Mouse (Mus musculus): ENCODE measurements around the gene Pitpnm1. TPM values are rescaled to one million over a fixed set of nuclear protein-coding genes. Genes with fewer than 3 reads are reported as not detected.
A peak's percentile ranks its signal among the peaks of the same experiment; 100 is the strongest.

Pitpnm1 gene
- polyA plus RNA-seq, 1 experiment: 568 TPM

- 0 out of 2 replicates have a peak, but pooled peaks cover 3% of the 10 kb centered on the region for H3K4me1 ChIP-seq (ENCODE audit: control insufficient read depth, insufficient read depth, low read length)
- 28% methylated on average over 4 of the region's 4 CpGs for WGBS
- H3K27me3 ChIP-seq (ENCODE audit: control insufficient read depth, insufficient read depth, low read length): no peaks in the 10 kb centered on the region
- no peak for DNase-seq
- H3K27ac ChIP-seq (ENCODE audit: insufficient read depth, low read length): peak overlapping the region; percentile 59
- TF ChIP-seq CTCF (IDR thresholded peaks at IDR 0.05; ENCODE audit: borderline replicate concordance, insufficient read depth, low read depth, low read length): no peak
- no peak for TF ChIP-seq POLR2A (IDR thresholded peaks at IDR 0.05; ENCODE audit: borderline replicate concordance, insufficient read depth, low read length)
- H3K4me3 ChIP-seq (replicated peaks; ENCODE audit: insufficient read depth, low read depth, low read length): peak overlapping the region; percentile 75
Observed at GRCm38 (mm10) chr19:4163543-4163887, 63.7 kb downstream of the Pitpnm1 start.

Other genes starting within 250 kb of the Pitpnm1 start
- 118 and 132 TPM in 2 replicates for gene Chka, start 248.2 kb upstream of the Pitpnm1 start, polyA plus RNA-seq (2012; rRNA removed)
- 29.9 and 32.3 TPM in 2 replicates for gene Tcirg1, start 192.9 kb upstream of the Pitpnm1 start, polyA plus RNA-seq (2012; rRNA removed)
- gene Ndufs8, start 187.2 kb upstream of the Pitpnm1 start, polyA plus RNA-seq (2012; rRNA removed): 363 and 369 TPM in 2 replicates
- gene Aldh3b1, start 170.2 kb upstream of the Pitpnm1 start, polyA plus RNA-seq (2012; rRNA removed): 7.0 and 8.0 TPM in 2 replicates
- gene Unc93b1, start 164.8 kb upstream of the Pitpnm1 start, polyA plus RNA-seq (2012; rRNA removed): 14.3 and 14.5 TPM in 2 replicates
- 0.11 and 0.21 TPM in 2 replicates for gene Aldh3b3, start 141.4 kb upstream of the Pitpnm1 start, polyA plus RNA-seq (2012; rRNA removed)
- 0.32 and 0.36 TPM in 2 replicates for gene Aldh3b2, start 127.7 kb upstream of the Pitpnm1 start, polyA plus RNA-seq (2012; rRNA removed)
- 9.7 and 10.8 TPM in 2 replicates for gene Acy3, start 113.4 kb upstream of the Pitpnm1 start, polyA plus RNA-seq (2012; rRNA removed)
- 0.08 and 0.33 TPM in 2 replicates for gene Tbx10, start 107.2 kb upstream of the Pitpnm1 start, polyA plus RNA-seq (2012; rRNA removed)
- 8.4 and 9.4 TPM in 2 replicates for gene Nudt8, start 99.4 kb upstream of the Pitpnm1 start, polyA plus RNA-seq (2012; rRNA removed)
- 4.8 and 5.5 TPM in 2 replicates for gene Gm49405, start 99.4 kb upstream of the Pitpnm1 start, polyA plus RNA-seq (2012; rRNA removed)
- gene Doc2g, start 96.7 kb upstream of the Pitpnm1 start, polyA plus RNA-seq (2012; rRNA removed): 15.8 and 19.9 TPM in 2 replicates
- 331 and 332 TPM in 2 replicates for gene Ndufv1, start 87.2 kb upstream of the Pitpnm1 start, polyA plus RNA-seq (2012; rRNA removed)
- gene Gstp1, start 62.0 kb upstream of the Pitpnm1 start, polyA plus RNA-seq (2012; rRNA removed): 517 and 561 TPM in 2 replicates
- gene Gstp2, start 54.0 kb upstream of the Pitpnm1 start, polyA plus RNA-seq (2012; rRNA removed): 8.0 and 10.0 TPM in 2 replicates
- not detected in 2 replicates for gene Gstp3, start 40.4 kb upstream of the Pitpnm1 start, polyA plus RNA-seq (2012; rRNA removed)
- gene Cabp2, start 18.4 kb upstream of the Pitpnm1 start, polyA plus RNA-seq (2012; rRNA removed): 5.5 and 8.0 TPM in 2 replicates
- 88.7 and 97.0 TPM in 2 replicates for gene Cdk2ap2, start 2.8 kb upstream of the Pitpnm1 start, polyA plus RNA-seq (2012; rRNA removed)
- 207 and 209 TPM in 2 replicates for gene Aip, start 25.9 kb downstream of the Pitpnm1 start, polyA plus RNA-seq (2012; rRNA removed)
- 0.11 and 0.13 TPM in 2 replicates for gene Gpr152, start 39.8 kb downstream of the Pitpnm1 start, polyA plus RNA-seq (2012; rRNA removed)
- 0.06 and 0.16 TPM in 2 replicates for gene Cabp4, start 44.0 kb downstream of the Pitpnm1 start, polyA plus RNA-seq (2012; rRNA removed)
- gene Coro1b, start 48.6 kb downstream of the Pitpnm1 start, polyA plus RNA-seq (2012; rRNA removed): 240 and 294 TPM in 2 replicates
- gene Ptprcap, start 53.6 kb downstream of the Pitpnm1 start, polyA plus RNA-seq (2012; rRNA removed): 0.98 and 1.2 TPM in 2 replicates
- 93.6 and 95.0 TPM in 2 replicates for gene Rps6kb2, start 63.4 kb downstream of the Pitpnm1 start, polyA plus RNA-seq (2012; rRNA removed)
- gene Carns1, start 75.5 kb downstream of the Pitpnm1 start, polyA plus RNA-seq (2012; rRNA removed): 25.8 and 31.2 TPM in 2 replicates
- gene Tbc1d10c, start 91.3 kb downstream of the Pitpnm1 start, polyA plus RNA-seq (2012; rRNA removed): 1.1 and 1.4 TPM in 2 replicates
- gene Ppp1ca, start 92.1 kb downstream of the Pitpnm1 start, polyA plus RNA-seq (2012; rRNA removed): 316 and 348 TPM in 2 replicates
- gene Rad9a, start 101.7 kb downstream of the Pitpnm1 start, polyA plus RNA-seq (2012; rRNA removed): 31.9 and 37.6 TPM in 2 replicates
- 4.3 and 5.0 TPM in 2 replicates for gene Clcf1, start 114.2 kb downstream of the Pitpnm1 start, polyA plus RNA-seq (2012; rRNA removed)
- 0.77 TPM in 1 of 2 replicates, not detected in the other for gene AC109138.7, start 114.4 kb downstream of the Pitpnm1 start, polyA plus RNA-seq (2012; rRNA removed)
- gene Pold4, start 131.9 kb downstream of the Pitpnm1 start, polyA plus RNA-seq (2012; rRNA removed): 39.3 and 40.1 TPM in 2 replicates
- gene Ssh3, start 169.2 kb downstream of the Pitpnm1 start, polyA plus RNA-seq (2012; rRNA removed): 139 and 151 TPM in 2 replicates
- 74.3 and 76.1 TPM in 2 replicates for gene Ankrd13d, start 183.1 kb downstream of the Pitpnm1 start, polyA plus RNA-seq (2012; rRNA removed)
- 226 and 239 TPM in 2 replicates for gene Grk2, start 206.2 kb downstream of the Pitpnm1 start, polyA plus RNA-seq (2012; rRNA removed)